Mouse (Mus musculus) thymus, adult 2 months (tissue): Measurements from ENCODE around the gene Negr1.

ENCODE experiments used
- CTCF ChIP-seq: fragments of 200-500 bp; IDR thresholded peaks from 2 replicates; pipeline ENCODE4 v1.5.1; 2012; ENCODE audit warnings: mild to moderate bottlenecking, control low read depth, low read length, moderate library complexity, borderline replicate concordance; ENCODE audit not compliant: control insufficient read depth, poor library complexity, insufficient read depth; ENCODE audit errors: extremely low read depth
- POLR2A ChIP-seq: fragments of 200-500 bp; IDR thresholded peaks from 2 replicates; pipeline ENCODE4 v1.6.1; 2012; ENCODE audit warnings: mild to moderate bottlenecking, low read length, control low read depth, moderate library complexity; ENCODE audit not compliant: control insufficient read depth, poor library complexity, insufficient read depth; ENCODE audit errors: extremely low read depth

- no peak for TF ChIP-seq CTCF
- TF ChIP-seq POLR2A, result no peak
Observed at GRCm38 (mm10) chr3:156817452-156817851, 255.9 kb downstream of the Negr1 start.
